Mouse (Mus musculus) layer of hippocampus, adult 2 months (tissue): ENCODE data around the gene Ttll4. TPM values are rescaled to one million over a fixed set of nuclear protein-coding genes. Genes with fewer than 3 reads are reported as not detected.

ENCODE experiments used
- DNase-seq, 2 experiments: peaks; one replicate each; pipeline ENCODE4 v3.0.0; 2022; ENCODE audit warnings: low spot score in 2 of 2
- H3K27ac ChIP-seq: fragments of 200-600 bp; 2 replicates; pipeline ENCODE4 v1.8.1; 2022
- H3K4me3 ChIP-seq: fragments of 200-600 bp; 2 replicates; pipeline ENCODE4 v1.8.1; 2022; ENCODE audit warnings: mild to moderate bottlenecking
- CTCF ChIP-seq: fragments of 200-600 bp; conservative IDR thresholded peaks from 2 replicates; pipeline ENCODE4 v1.8.1; 2022; ENCODE audit warnings: antibody characterized with exemption, mild to moderate bottlenecking, moderate library complexity
- total RNA-seq, 2 experiments: library from RNA; stranded (reverse); gene quantifications; 2 replicates each; pipeline ENCODE4 v1.2.3; 2021

The Ttll4 gene
- total RNA-seq, 2 experiments from 2014 or later, result 23.9 to 24.5 TPM

GRCm38 (mm10) chr1:74747335-74747734 is 85.8 kb downstream of the Ttll4 start:
- Histone ChIP-seq H3K4me3 (no peak overlapping the region), H3K27ac (no peak overlapping the region)
- TF ChIP-seq CTCF, result no peak
- DNase-seq, result no peak

- no peak within 1 kb of the TSS for H3K27ac ChIP-seq
- DNase-seq, result peak; percentile 2 to 26
- TF ChIP-seq CTCF, result peak; percentile 77
- peak within 1 kb of the TSS; percentile 14; the same call in 1 of the 2 replicates for H3K4me3 ChIP-seq
Measured at GRCm38 (mm10) chr1:74748643-74749271, 87.2 kb downstream of the Ttll4 start, which contains the start of gene Prkag3. Gene Prkag3, minus strand, starts transcription at chr1:74749221.

- no peak for TF ChIP-seq CTCF
- H3K27ac ChIP-seq, result no peak overlapping the region
- DNase-seq, result no peak
Measured at GRCm38 (mm10) chr1:74749301-74749700, 87.8 kb downstream of the Ttll4 start.

GRCm38 (mm10) chr1:74750683-74751082 is 89.1 kb downstream of the Ttll4 start:
- TF ChIP-seq CTCF, result no peak
- DNase-seq, result peak; percentile 23 to 31
- H3K4me3 ChIP-seq, result no peak overlapping the region
- no peak overlapping the region for H3K27ac ChIP-seq

More at GRCm38 (mm10) chr1:74749301-74749700, 87.8 kb downstream of the Ttll4 start:
- H3K4me3 ChIP-seq, result no peak overlapping the region

GRCm38 (mm10) chr1:74752150-74752549 is 90.6 kb downstream of the Ttll4 start:
- DNase-seq, result no peak
- Histone ChIP-seq H3K27ac (no peak overlapping the region), H3K4me3 (no peak overlapping the region)
- TF ChIP-seq CTCF, result no peak

GRCm38 (mm10) chr1:74752833-74753232 is 91.3 kb downstream of the Ttll4 start:
- no peak for TF ChIP-seq CTCF
- no peak for DNase-seq
- Histone ChIP-seq H3K27ac (no peak overlapping the region), H3K4me3 (no peak overlapping the region)

Other genes starting within 250 kb of the Ttll4 start
- 10 to 100 TPM; 21.9 to 24.0 TPM for gene Cnot9, start 155.7 kb upstream of the Ttll4 start, total RNA-seq
- gene Plcd4, start 118.9 kb upstream of the Ttll4 start, total RNA-seq, result 10 to 100 TPM; 18.4 to 20.4 TPM
- gene Usp37, start 117.5 kb upstream of the Ttll4 start, total RNA-seq, result 10 to 100 TPM; 22.9 to 23.4 TPM
- 10 to 100 TPM; 30.7 to 30.8 TPM for gene Zfp142, start 73.5 kb upstream of the Ttll4 start, total RNA-seq
- 10 to 100 TPM; 23.7 to 24.8 TPM for gene Bcs1l, start 73.5 kb upstream of the Ttll4 start, total RNA-seq
- 10 to 100 TPM; 67.7 to 71.5 TPM for gene Rnf25, start 60.3 kb upstream of the Ttll4 start, total RNA-seq
- gene Stk36, start 60.3 kb upstream of the Ttll4 start, total RNA-seq, result 1 to 10 TPM; 3.3 to 5.6 TPM
- 1 to 10 TPM; 2.7 to 3.1 TPM for gene Cyp27a1, start 51.8 kb downstream of the Ttll4 start, total RNA-seq
- gene Prkag3, start 87.5 kb downstream of the Ttll4 start, total RNA-seq, result not detected
- gene Wnt6, start 110.1 kb downstream of the Ttll4 start, total RNA-seq, result 1 to 10 TPM in 1 of 2 experiments, under 1 TPM in 1; 0.79 to 1.1 TPM
- gene Wnt10a, start 129.8 kb downstream of the Ttll4 start, total RNA-seq, result 1 to 10 TPM; 2.5 to 3.3 TPM
- 100 to 1,000 TPM; 193 to 196 TPM for gene Cdk5r2, start 193.2 kb downstream of the Ttll4 start, total RNA-seq
- not detected for gene Fev, start 223.7 kb downstream of the Ttll4 start, total RNA-seq
- gene Cryba2, start 231.4 kb downstream of the Ttll4 start, total RNA-seq, result not detected